Mouse (Mus musculus) heart, adult 2 months (tissue): ENCODE measurements around the gene Cdc42. TPM values are rescaled to one million over a fixed set of nuclear protein-coding genes. Genes with fewer than 3 reads are reported as not detected.

Source experiments
- DNase-seq, 2 experiments: peaks; one replicate each; pipeline ENCODE4 v3.0.0; 2021
- H3K27ac ChIP-seq: fragments of 200-600 bp; 2 replicates; pipeline ENCODE4 v1.8.1; 2022
- H3K27me3 ChIP-seq: fragments of 200-500 bp; 2 replicates; pipeline ENCODE4 v1.6.1; 2012; ENCODE audit warnings: mild to moderate bottlenecking, low read length, inconsistent platforms, mixed read lengths; ENCODE audit not compliant: control insufficient read depth, insufficient read depth
- H3K36me3 ChIP-seq: fragments of 200-500 bp; 2 replicates; pipeline ENCODE4 v1.6.1; 2012; ENCODE audit warnings: low read length, inconsistent platforms; ENCODE audit not compliant: control insufficient read depth, insufficient read depth
- H3K4me1 ChIP-seq: fragments of 200-500 bp; 2 replicates; pipeline ENCODE4 v1.6.1; 2011; ENCODE audit warnings: low read length; ENCODE audit not compliant: control insufficient read depth, insufficient read depth
- H3K4me3 ChIP-seq: fragments of 200-600 bp; 2 replicates; pipeline ENCODE4 v1.8.1; 2022
- H3K79me2 ChIP-seq: fragments of 200-500 bp; replicated peaks from 2 replicates; pipeline ENCODE4 v1.6.1; 2012; ENCODE audit warnings: mild to moderate bottlenecking, inconsistent platforms, low read length, moderate library complexity, mixed read lengths; ENCODE audit not compliant: control insufficient read depth, insufficient read depth
- H3K9ac ChIP-seq: fragments of 200-500 bp; 2 replicates; pipeline ENCODE4 v1.6.1; 2012; ENCODE audit warnings: low read depth, mild to moderate bottlenecking, control low read depth, inconsistent platforms, low read length, mixed read lengths
- CTCF ChIP-seq: fragments of 200-600 bp; IDR thresholded peaks from 2 replicates; pipeline ENCODE4 v1.8.1; 2022; ENCODE audit warnings: antibody characterized with exemption, mild to moderate bottlenecking, moderate library complexity
- EP300 ChIP-seq: fragments of 200-500 bp; IDR thresholded peaks from 2 replicates; pipeline ENCODE4 v1.6.1; 2011; ENCODE audit warnings: low read depth, low read length, control low read depth; ENCODE audit not compliant: insufficient read depth
- POLR2A ChIP-seq: fragments of 200-500 bp; IDR thresholded peaks from 2 replicates; pipeline ENCODE4 v1.6.1; 2011; ENCODE audit warnings: mild to moderate bottlenecking, low read depth, low read length, control low read depth; ENCODE audit not compliant: insufficient read depth
- WGBS: fragments of 180-500 bp; shearing (Covaris S2); methylation state at CpG from one replicate; pipeline ENCODE4 v1.1.7; 2018; 5-methylcytosine and 5-hydroxymethylcytosine counted together
- intact Hi-C: fragments of 180-260 bp; cut with DNase I; formaldehyde crosslinking; loops from one replicate; pipeline ENCODE4 v1.15.1; 2025
- polyA plus RNA-seq: library from polyadenylated mRNA; depleted of rRNA; stranded (reverse); fragments of >200 nt; gene quantifications from 2 replicates; pipeline ENCODE4 v1.2.3, GENCODE M21; 2012
- total RNA-seq, 2 experiments: library from RNA; stranded (reverse); gene quantifications; 2 replicates each; pipeline ENCODE4 v1.2.3; 2021

Gene Cdc42
- total and polyA plus RNA-seq, 3 experiments = 68.4 to 137 (median 136) TPM

DNA sequence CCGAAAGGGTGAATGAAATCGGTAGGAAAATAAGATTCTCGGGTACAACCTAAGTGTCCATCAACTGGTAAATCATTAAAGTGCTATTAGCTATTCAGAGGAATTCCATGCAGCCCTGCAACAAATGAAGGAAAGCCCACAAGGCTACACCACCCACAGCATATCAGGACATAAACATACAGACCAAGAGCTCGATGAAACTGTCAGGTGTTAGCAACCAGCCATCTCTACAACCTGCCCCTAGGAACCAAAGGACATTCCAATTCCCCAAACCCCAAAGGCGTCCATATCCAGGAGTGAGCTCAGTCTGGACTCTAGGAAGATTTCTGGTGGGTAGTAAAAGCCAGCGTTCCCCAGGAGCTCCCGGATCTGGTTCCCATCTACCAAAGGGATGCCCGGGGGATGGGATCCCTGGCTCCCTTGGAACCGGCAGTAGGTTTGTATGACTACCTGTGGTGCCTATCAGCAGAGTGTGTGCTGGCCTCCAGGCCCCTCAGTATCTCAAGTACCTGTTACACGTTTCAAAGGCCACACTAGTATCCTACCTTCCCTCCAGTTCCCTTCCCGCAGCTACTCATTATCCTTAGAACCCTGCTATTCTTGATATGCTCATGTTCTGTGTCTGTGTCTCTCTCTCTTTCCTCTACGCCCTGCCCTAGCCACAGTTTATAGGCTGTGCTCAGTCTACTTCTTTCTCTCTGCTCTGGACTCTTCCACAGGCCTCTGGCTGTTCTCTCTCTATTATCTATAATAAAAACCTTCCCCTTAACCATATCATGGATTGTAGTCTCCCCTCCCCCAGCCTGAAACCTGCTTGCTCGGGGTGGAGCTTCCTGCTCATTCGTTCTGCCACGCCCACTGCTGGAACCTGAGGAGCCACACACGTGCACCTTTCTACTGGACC is 23.4 kb upstream of the Cdc42 start:
- H3K27ac ChIP-seq = no peak overlapping the region
- TF ChIP-seq POLR2A = no peak
- no peak for TF ChIP-seq EP300
- no peak for TF ChIP-seq CTCF
- no peaks in the 10 kb centered on the region; the same call in 1 of the 2 replicates for H3K4me1 ChIP-seq
- H3K9ac ChIP-seq = no peak overlapping the region
- no peak for DNase-seq
- no peak overlapping the region for H3K4me3 ChIP-seq
- no peaks in the 10 kb centered on the region for H3K27me3 ChIP-seq
- 45% methylated on average over 16 of the region's 16 CpGs for WGBS
- intact Hi-C loops = no loop called here
- no peaks in the 10 kb centered on the region for H3K79me2 ChIP-seq
- H3K36me3 ChIP-seq = no peaks in the 10 kb centered on the region

DNA sequence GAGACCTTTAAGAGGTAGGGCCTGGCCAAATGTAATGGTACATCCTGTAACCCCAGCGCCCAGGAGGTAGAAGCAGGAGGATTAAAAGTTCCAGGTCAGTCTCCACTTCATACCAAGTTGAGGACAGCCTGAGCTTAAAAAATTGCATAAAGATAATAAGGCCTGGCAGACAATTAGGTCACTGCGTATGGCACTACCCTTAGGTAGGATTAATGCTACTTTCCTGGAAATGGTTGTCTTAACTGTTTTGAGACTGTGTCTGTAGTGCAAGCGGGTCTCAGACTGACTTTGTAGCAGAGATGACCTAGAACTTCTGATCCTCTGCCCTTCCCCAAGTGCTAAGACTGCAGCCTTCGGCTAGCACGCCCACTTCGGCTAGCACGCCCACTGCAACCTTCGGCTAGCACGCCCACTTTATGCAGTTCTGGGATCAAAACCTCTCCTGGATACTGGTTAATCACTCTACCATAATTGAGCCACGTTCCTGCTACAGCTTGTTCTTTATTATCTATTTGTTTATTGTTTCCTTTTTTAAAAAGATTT is 22.3 kb upstream of the Cdc42 start:
- Histone ChIP-seq H3K4me1 (peaks cover 4% of the 10 kb centered on the region; the same call in 1 of the 2 replicates), H3K27ac (no peak overlapping the region), H3K27me3 (no peaks in the 10 kb centered on the region), H3K36me3 (no peaks in the 10 kb centered on the region), H3K79me2 (no peaks in the 10 kb centered on the region), H3K4me3 (no peak overlapping the region), H3K9ac (no peak overlapping the region)
- 90% methylated on average over 10 of the region's 10 CpGs for WGBS
- intact Hi-C loops = no loop called here
- no peak for DNase-seq
- no peak for TF ChIP-seq POLR2A
- no peak for TF ChIP-seq CTCF
- no peak for TF ChIP-seq EP300

DNA sequence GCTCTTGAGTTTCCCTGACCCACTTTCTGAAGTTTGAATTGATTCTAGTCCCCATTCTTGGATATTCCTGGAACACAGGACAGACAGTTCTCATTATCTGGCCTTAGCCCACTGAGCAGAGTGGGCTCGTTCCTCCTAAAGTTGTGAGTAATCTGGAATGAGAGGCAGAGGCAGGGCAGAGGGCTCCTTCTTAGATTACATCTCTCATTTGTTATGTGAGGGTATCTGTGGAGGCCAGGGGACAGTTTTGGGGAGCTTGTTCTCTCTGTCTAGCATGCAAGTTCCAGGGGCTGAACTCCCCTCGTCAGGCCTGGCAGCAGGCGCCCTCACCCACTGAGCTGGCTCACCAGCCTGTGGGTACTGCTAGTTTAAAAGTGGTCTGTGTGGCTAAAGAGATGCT is 21.6 kb upstream of the Cdc42 start:
- H3K4me1 ChIP-seq = peaks cover 4% of the 10 kb centered on the region; the same call in 1 of the 2 replicates
- no peak overlapping the region for H3K4me3 ChIP-seq
- H3K27ac ChIP-seq = no peak overlapping the region
- no peaks in the 10 kb centered on the region for H3K27me3 ChIP-seq
- no peaks in the 10 kb centered on the region for H3K79me2 ChIP-seq
- H3K9ac ChIP-seq = no peak overlapping the region
- 81% methylated on average over 3 of the region's 3 CpGs for WGBS
- DNase-seq = no peak
- TF ChIP-seq EP300 (no peak), POLR2A (no peak), CTCF (no peak)
- H3K36me3 ChIP-seq = no peaks in the 10 kb centered on the region
- intact Hi-C loops = no loop called here

DNA sequence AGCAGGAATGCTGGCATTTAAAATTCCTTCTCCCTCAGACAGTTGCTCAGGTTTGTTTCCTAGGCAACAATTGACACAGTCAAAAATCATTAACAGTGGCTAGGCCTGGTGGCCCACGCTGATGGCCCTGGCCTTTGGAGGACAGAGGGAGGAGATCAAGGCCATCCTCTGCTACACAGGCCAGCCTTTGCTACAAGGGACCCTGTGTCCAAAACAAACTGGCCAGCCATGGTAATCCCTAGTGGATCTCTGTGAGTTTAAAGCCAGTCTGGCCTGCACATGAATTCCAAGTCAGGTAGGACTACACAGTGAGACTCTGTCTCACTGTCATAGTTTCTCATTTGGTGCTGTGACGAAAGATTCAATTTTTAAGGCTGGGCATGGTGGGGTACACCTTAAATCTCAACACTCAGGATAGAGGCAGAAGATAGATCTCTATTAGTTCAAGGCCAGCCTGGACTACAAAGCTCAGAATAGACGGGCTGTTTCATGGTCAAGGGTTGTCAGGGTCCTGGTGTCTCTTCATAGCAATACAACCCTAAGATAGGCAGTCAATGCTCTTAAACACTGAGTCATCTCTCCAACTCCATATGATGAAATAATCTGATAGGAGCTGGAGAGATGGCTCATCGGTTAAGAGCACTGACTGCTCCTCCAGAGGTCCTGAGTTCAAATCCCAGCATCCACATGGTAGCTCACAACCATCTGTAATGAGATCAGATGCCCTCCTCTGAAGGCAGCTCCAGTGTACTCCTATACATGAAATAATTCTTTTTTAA is 20.2 kb upstream of the Cdc42 start:
- Histone ChIP-seq H3K27ac (no peak overlapping the region), H3K36me3 (no peaks in the 10 kb centered on the region), H3K4me3 (no peak overlapping the region), H3K4me1 (peaks cover 4% of the 10 kb centered on the region; the same call in 1 of the 2 replicates), H3K27me3 (no peaks in the 10 kb centered on the region), H3K79me2 (no peaks in the 10 kb centered on the region), H3K9ac (no peak overlapping the region)
- intact Hi-C loops = no loop called here
- TF ChIP-seq CTCF = no peak
- no peak for TF ChIP-seq EP300
- TF ChIP-seq POLR2A = no peak
- WGBS = 80% methylated on average over 4 of the region's 4 CpGs
- DNase-seq = no peak

DNA sequence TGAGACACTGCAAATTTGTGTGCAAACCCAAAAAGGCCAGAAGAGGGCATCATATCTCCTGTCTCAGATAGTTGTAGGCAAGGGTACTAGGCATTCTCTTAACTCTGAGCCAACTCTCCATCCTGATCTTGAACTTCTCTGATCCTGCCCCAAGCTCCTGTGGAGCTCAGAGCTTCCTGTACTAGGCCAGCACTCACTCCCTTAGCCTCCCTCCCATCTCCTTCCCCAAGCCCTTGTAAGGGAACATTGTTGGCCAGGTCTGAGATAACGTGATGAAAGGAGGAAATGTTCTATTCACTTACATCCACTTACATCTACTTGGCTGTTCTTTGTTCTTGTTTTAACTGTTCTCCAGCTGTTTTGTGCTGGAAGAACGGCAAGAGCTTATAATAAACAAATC is 19.3 kb upstream of the Cdc42 start:
- intact Hi-C loops = no loop called here

More for the DNA sequence above, 19.3 kb upstream of the Cdc42 start:
- H3K79me2 ChIP-seq = no peaks in the 10 kb centered on the region
- DNase-seq = no peak
- 43% methylated on average over 2 of the region's 2 CpGs for WGBS
- no peaks in the 10 kb centered on the region for H3K36me3 ChIP-seq
- H3K4me1 ChIP-seq = peaks cover 4% of the 10 kb centered on the region; the same call in 1 of the 2 replicates
- TF ChIP-seq POLR2A = no peak
- TF ChIP-seq CTCF = no peak
- no peak overlapping the region for H3K4me3 ChIP-seq
- H3K9ac ChIP-seq = no peak overlapping the region
- H3K27me3 ChIP-seq = no peaks in the 10 kb centered on the region
- H3K27ac ChIP-seq = no peak overlapping the region
